Mouse (Mus musculus) forebrain, embryonic 12.5 days (tissue): ENCODE results near the gene Plekha7. TPM values are rescaled to one million over a fixed set of nuclear protein-coding genes. Genes with fewer than 3 reads are reported as not detected.

Experiments
- ATAC-seq: fragments of 200-750 bp; cut with Nextera tagmentation; 2 replicates; pipeline ENCODE4 v1.8.0; 2017; ENCODE audit warnings: moderate TSS enrichment; ENCODE audit not compliant: low FRiP score
- H3K27ac ChIP-seq: fragments of 300-500 bp; sonication (generic); 2 replicates; pipeline ENCODE4 v1.5.1; 2016; ENCODE audit warnings: mild to moderate bottlenecking
- H3K27me3 ChIP-seq: fragments of 300-500 bp; sonication (generic); 2 replicates; pipeline ENCODE4 v1.6.1; 2016; ENCODE audit warnings: mild to moderate bottlenecking
- H3K36me3 ChIP-seq: fragments of 300-500 bp; sonication (generic); replicated peaks from 2 replicates; pipeline ENCODE4 v1.6.1; 2016; ENCODE audit warnings: mild to moderate bottlenecking
- H3K4me1 ChIP-seq: fragments of 300-500 bp; sonication (generic); 2 replicates; pipeline ENCODE4 v1.6.1; 2016
- H3K4me2 ChIP-seq: fragments of 300-500 bp; sonication (generic); 2 replicates; pipeline ENCODE4 v1.6.1; 2016; ENCODE audit warnings: mild to moderate bottlenecking, moderate library complexity
- H3K4me3 ChIP-seq: fragments of 300-500 bp; sonication (generic); replicated peaks from 2 replicates; pipeline ENCODE4 v1.5.1; 2016; ENCODE audit warnings: mild to moderate bottlenecking
- H3K9ac ChIP-seq: fragments of 300-500 bp; sonication (generic); 2 replicates; pipeline ENCODE4 v1.6.1; 2016; ENCODE audit warnings: mild to moderate bottlenecking
- H3K9me3 ChIP-seq: fragments of 300-500 bp; sonication (generic); 2 replicates; pipeline ENCODE4 v1.6.1; 2016
- WGBS: fragments of 180-500 bp; shearing (Covaris S2); methylation state at CpG from one replicate; pipeline ENCODE4 v1.1.7; 2016; 5-methylcytosine and 5-hydroxymethylcytosine counted together
- polyA plus RNA-seq: library from polyadenylated mRNA; unstranded; fragments of >200 nt; fragmentation: Nextera tagmentation; extraction: Ambion mirVana; gene quantifications from 2 replicates; pipeline ENCODE4 v1.2.1, GENCODE M21; 2016

Plekha7 gene
- polyA plus RNA-seq, 1 experiment from 2014 or later = 20.8 TPM

DNA sequence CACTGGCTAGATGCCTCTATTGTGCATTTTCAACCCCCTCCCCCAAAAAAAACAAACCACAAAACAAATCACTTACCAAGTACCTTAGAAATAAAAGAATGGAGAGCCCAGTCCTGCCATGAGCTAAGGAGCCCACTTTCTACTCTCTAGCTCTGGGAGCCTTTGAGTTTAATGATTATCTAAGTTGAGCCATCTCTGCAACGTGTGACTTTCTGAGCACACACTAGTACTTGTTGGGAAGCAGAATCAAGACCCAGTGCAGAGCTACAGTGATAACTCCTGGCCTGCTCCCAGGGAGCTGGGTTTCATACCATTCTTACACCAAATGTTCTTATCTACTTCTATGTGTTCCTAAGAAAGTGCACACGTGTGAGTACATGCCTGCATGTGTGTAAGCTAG lies 102.7 kb downstream of the Plekha7 start:
- H3K27me3 ChIP-seq = peaks cover 3% of the 10 kb centered on the region; the same call in 1 of the 2 replicates
- H3K4me3 ChIP-seq = no peak overlapping the region
- no peaks in the 10 kb centered on the region for H3K36me3 ChIP-seq
- no peak for ATAC-seq
- H3K4me1 ChIP-seq = peaks cover 20% of the 10 kb centered on the region
- no peak overlapping the region for H3K9ac ChIP-seq
- H3K4me2 ChIP-seq = no peak overlapping the region
- no peak overlapping the region for H3K27ac ChIP-seq
- H3K9me3 ChIP-seq = no peaks in the 10 kb centered on the region
- WGBS = 84% methylated on average over 2 of the region's 2 CpGs

DNA sequence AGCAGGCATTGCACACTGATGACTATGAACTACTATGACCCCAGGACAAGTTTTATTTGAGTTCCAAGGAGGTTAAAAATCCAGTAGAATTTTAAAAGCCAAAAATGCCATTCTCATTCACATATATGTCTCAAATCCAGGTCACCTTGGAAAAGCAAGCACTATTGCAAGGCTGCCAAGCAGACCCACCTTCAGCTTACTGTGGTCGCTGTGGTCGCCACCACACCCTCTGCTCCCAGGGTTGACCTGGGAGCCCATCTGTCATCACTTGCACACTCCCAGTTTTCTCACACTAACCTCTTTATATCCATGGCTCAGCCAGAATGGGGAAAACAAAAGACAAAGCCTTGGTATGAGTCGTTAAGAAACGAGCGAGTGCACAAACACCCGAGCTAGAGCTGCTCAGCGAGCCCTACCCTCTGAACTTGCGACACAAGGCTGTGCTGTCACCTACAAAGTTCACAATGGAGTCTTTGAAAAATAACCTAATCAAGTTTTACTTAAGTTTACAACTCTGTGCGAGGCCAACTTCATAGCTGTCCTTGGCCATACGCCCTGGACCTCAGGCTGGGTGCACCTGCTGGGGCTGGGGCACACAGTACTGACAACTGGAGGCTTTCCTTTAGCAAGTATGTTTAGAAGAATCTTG lies 106.0 kb downstream of the Plekha7 start:
- Histone ChIP-seq H3K27ac (no peak overlapping the region), H3K27me3 (no peaks in the 10 kb centered on the region), H3K4me2 (no peak overlapping the region), H3K9ac (no peak overlapping the region), H3K4me1 (peaks cover 20% of the 10 kb centered on the region), H3K36me3 (no peaks in the 10 kb centered on the region), H3K4me3 (no peak overlapping the region), H3K9me3 (no peaks in the 10 kb centered on the region)
- no peak for ATAC-seq
- WGBS = 48% methylated on average over 10 of the region's 10 CpGs

DNA sequence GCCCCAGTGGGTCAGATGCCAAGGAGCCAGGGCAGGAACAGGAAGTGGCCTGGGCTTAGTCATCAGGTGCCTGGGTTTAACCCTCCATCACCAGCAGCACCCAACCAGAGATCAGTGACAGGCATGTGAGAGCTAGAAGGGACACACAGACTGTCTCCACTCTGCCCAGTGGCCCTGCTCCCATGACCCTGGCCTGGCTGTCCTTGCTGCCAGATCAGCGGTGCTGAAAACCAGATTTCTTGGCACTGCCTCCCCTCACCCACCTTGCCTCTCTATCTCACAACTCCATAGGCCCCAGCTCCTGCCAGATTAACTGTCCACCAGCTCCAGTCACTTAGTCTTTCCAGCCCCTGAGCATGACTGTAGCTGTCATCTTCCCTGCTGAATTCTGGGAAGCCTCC lies 107.2 kb downstream of the Plekha7 start:
- H3K4me3 ChIP-seq = no peak overlapping the region
- ATAC-seq = no peak
- H3K9ac ChIP-seq = 0 out of 2 replicates have a peak overlapping the region, but pooled peaks have one; percentile 12
- no peaks in the 10 kb centered on the region for H3K9me3 ChIP-seq
- H3K4me1 ChIP-seq = peaks cover 29% of the 10 kb centered on the region
- H3K4me2 ChIP-seq = no peak overlapping the region
- no peaks in the 10 kb centered on the region for H3K27me3 ChIP-seq
- no peaks in the 10 kb centered on the region for H3K36me3 ChIP-seq
- no peak overlapping the region for H3K27ac ChIP-seq
- WGBS = 85% methylated on average over 1 of the region's 1 CpGs

DNA sequence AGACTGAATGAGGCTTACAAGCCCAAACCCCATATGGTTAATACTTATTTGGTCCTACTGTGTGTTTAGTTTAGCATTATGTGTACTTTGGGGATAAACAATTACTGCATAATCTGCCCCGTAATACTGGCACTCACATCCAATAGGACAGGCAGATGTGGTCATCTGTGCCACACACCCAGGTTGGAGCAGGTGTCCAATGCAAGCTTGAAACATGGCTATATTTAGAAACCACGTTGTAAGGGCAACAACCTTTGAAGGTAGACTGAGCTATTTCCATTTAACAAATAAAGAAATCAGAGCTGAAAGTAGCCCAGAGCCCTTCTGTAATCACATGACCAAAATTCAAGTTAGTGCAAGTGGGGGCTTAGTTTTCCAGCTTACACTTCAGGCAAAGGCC lies 107.6 kb downstream of the Plekha7 start:
- Histone ChIP-seq H3K9ac (no peak overlapping the region), H3K4me3 (no peak overlapping the region), H3K4me2 (no peak overlapping the region), H3K9me3 (no peaks in the 10 kb centered on the region), H3K4me1 (peaks cover 29% of the 10 kb centered on the region), H3K27ac (no peak overlapping the region), H3K27me3 (no peaks in the 10 kb centered on the region), H3K36me3 (no peaks in the 10 kb centered on the region)
- no peak for ATAC-seq
- WGBS = 84% methylated on average over 2 of the region's 2 CpGs

DNA sequence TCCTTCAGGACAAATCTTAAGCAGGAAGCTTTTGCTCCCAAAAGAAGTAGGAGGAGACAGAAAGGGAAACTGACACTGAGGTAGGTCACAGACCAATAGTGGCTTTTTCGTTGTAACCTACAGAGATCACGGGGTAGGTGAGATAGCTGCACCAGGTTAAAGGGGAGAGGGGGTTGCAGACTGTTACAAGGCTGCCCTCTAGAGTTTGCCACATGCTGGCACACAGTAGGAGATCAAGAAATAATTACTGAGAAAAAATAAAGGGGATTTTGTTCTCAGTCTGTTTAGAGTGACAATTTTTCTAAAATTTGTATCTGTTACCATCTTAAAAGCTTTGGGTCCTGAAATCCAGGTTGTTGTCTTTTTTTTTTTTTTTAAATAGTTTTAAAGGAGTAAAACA lies 109.3 kb downstream of the Plekha7 start:
- H3K4me2 ChIP-seq = no peak overlapping the region
- H3K4me1 ChIP-seq = peaks cover 29% of the 10 kb centered on the region
- H3K9me3 ChIP-seq = no peaks in the 10 kb centered on the region
- 42% methylated on average over 2 of the region's 2 CpGs for WGBS
- no peaks in the 10 kb centered on the region for H3K27me3 ChIP-seq
- H3K36me3 ChIP-seq = no peaks in the 10 kb centered on the region
- H3K27ac ChIP-seq = no peak overlapping the region
- no peak overlapping the region for H3K9ac ChIP-seq
- H3K4me3 ChIP-seq = no peak overlapping the region
- ATAC-seq = no peak

DNA sequence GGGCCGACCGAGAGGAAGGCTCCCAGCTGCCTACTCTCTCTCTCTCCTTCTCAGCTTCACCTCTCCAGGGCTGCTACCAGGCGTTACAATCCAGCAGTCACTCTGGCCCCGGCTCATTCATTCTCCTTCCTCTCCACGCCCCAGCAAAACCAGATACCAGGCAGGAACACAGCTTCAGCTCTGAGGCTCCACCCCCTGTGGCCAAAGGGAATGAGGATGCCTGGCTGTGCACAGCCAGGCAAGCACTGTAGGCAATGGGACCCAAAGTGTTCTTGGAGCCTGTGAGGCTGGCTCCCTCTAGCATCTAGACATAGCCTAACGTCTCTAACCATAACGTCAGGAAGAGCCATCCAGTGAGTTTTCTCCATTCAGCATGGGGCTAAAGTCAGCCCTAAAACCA lies 109.8 kb downstream of the Plekha7 start:
- H3K27me3 ChIP-seq = no peaks in the 10 kb centered on the region
- H3K27ac ChIP-seq = no peak overlapping the region
- ATAC-seq = no peak
- WGBS = 32% methylated on average over 7 of the region's 7 CpGs
- no peak overlapping the region for H3K4me2 ChIP-seq
- no peaks in the 10 kb centered on the region for H3K9me3 ChIP-seq
- no peaks in the 10 kb centered on the region for H3K36me3 ChIP-seq
- H3K4me3 ChIP-seq = no peak overlapping the region
- peaks cover 29% of the 10 kb centered on the region for H3K4me1 ChIP-seq
- H3K9ac ChIP-seq = no peak overlapping the region

DNA sequence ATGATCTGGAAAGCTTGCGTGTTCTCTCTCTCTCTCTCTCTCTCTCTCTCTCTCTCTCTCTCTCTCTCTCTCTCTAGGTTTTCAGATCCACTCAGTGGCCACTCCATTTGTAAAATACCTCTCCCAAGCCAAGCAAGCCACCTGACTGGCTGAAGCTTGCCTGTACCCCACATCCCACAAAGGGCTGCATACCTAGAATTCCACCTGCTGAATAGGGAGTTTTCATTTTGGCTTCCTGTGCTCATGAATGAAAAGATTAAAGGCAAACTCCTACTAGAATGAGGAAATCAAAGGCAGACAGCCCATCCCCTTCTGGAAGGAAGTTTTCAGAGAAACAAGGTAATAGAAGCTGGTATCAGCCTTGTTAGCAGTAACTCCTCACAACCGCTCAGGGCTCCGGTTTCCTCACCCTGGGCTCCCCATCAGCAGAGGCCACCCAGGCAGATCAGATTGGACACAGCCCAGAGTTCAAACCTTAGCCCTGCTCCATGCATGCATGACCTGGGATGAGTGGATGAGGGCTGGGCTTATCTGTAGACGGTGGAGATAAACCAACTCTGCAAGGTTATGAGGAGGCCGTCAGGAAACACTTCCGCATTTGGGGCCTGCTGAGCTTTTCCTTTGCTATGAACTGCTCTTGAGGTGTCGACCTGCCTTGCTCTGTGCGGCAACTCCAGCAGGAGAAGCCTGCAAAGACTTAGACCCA lies 111.0 kb downstream of the Plekha7 start:
- Histone ChIP-seq H3K9me3 (no peaks in the 10 kb centered on the region), H3K27ac (no peak overlapping the region), H3K4me1 (peaks cover 28% of the 10 kb centered on the region), H3K36me3 (no peaks in the 10 kb centered on the region), H3K9ac (no peak overlapping the region), H3K27me3 (no peaks in the 10 kb centered on the region), H3K4me2 (no peak overlapping the region), H3K4me3 (no peak overlapping the region)
- 57% methylated on average over 7 of the region's 8 CpGs for WGBS
- no peak for ATAC-seq

DNA sequence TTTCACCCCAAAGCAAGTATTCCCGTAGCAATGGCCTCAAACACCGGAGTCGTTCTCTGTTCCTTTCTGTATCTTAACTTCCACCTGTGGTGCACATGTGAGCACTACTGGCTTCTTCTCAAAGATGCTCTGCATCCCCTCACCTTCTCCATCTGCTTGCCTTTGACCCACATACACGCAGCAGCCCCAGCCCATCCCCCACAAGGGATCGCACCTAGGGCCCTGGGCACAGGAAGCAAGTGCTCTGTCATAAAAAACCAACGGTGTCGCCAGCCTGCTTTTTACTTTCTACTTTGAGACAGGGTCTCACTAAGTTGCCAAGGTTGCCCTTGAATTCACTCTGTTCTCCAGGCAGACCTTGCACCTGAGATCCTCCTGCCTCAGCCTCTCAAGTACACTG lies 113.2 kb downstream of the Plekha7 start:
- no peaks in the 10 kb centered on the region for H3K9me3 ChIP-seq
- no peak overlapping the region for H3K4me2 ChIP-seq
- no peak overlapping the region for H3K9ac ChIP-seq
- 87% methylated on average over 7 of the region's 7 CpGs for WGBS
- ATAC-seq = no peak
- H3K36me3 ChIP-seq = no peaks in the 10 kb centered on the region
- no peaks in the 10 kb centered on the region for H3K27me3 ChIP-seq
- peaks cover 46% of the 10 kb centered on the region for H3K4me1 ChIP-seq
- no peak overlapping the region for H3K27ac ChIP-seq
- no peak overlapping the region for H3K4me3 ChIP-seq

DNA sequence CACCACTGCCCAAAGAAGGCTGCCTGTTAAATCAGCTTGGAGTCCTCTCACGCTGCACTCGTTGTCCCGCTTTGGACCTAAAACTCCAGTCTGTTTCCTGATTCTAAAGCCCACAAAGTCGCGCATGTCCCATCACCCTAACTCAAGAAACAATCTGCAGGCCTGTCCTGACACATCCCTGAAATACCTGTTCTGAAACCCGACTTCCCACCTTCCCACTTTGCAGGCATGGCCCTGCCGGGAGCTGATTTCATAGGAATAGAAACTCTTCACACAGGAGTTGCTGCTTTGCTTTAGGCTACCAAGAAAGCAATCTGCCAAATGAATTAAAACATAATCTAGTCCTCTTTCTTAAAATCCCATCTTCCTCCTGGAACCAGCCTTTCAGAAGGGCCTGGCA lies 115.2 kb downstream of the Plekha7 start:
- Histone ChIP-seq H3K36me3 (0 out of 2 replicates have a peak, but pooled peaks cover 2% of the 10 kb centered on the region), H3K9ac (no peak overlapping the region), H3K9me3 (no peaks in the 10 kb centered on the region), H3K27me3 (no peaks in the 10 kb centered on the region), H3K4me3 (no peak overlapping the region), H3K4me1 (peaks cover 46% of the 10 kb centered on the region), H3K27ac (no peak overlapping the region), H3K4me2 (no peak overlapping the region)
- no peak for ATAC-seq
- 89% methylated on average over 7 of the region's 7 CpGs for WGBS

DNA sequence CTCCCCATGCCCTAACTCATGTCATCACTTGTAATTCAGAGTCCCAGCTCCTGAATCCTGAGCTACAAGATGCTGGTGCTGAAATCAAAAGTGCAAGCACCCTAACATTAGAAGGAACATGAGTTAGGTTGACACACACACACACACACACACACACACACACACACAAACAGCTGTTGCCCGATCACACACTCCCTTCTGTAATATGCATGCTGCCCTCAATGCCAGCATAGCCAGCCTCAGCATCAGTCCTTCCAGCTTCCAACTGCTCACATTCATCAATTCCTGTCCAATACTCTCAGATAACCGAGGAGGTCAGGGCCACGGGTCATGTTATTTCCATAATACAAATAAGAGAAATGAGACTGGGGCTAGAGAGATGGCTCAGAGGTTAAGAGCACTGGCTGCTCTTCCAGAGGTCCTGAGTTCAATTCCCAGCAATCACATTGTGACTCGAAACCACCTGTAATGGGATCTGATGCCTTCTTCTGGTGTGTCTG lies 116.0 kb downstream of the Plekha7 start:
- 79% methylated on average over 4 of the region's 4 CpGs for WGBS
- H3K27ac ChIP-seq = peak overlapping the region; percentile 8; the same call in 1 of the 2 replicates

DNA sequence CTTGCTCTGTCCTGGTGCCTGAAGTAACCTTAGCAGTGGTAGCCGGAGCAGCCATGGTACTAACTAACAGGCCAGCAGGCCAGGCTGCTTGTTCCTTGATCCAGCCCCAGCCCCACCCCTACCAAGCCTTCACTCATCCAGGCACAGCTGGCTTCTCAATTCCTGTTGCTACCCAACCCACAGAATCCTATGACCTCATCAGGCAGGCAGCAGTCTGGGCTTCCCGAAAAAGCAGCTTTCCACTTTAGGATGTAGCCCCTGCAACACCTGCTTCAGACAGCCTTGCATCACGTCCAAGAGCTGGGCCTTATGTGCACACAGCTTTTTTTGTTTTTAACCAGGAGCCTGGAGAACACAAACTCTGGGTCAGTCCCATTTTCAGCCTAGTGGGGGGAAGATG lies 117.0 kb downstream of the Plekha7 start:
- peaks cover 40% of the 10 kb centered on the region for H3K4me1 ChIP-seq
- peak overlapping the region; percentile 33 for H3K27ac ChIP-seq
- H3K27me3 ChIP-seq = no peaks in the 10 kb centered on the region
- H3K36me3 ChIP-seq = 0 out of 2 replicates have a peak, but pooled peaks cover 5% of the 10 kb centered on the region
- WGBS = 9% methylated on average over 3 of the region's 3 CpGs
- H3K9ac ChIP-seq = 0 out of 2 replicates have a peak overlapping the region, but pooled peaks have one; percentile 0
- ATAC-seq = peak; percentile 69
- no peak overlapping the region for H3K4me3 ChIP-seq
- H3K9me3 ChIP-seq = no peaks in the 10 kb centered on the region
- no peak overlapping the region for H3K4me2 ChIP-seq

More for the DNA sequence above, 116.0 kb downstream of the Plekha7 start:
- H3K36me3 ChIP-seq = 0 out of 2 replicates have a peak, but pooled peaks cover 5% of the 10 kb centered on the region
- no peaks in the 10 kb centered on the region for H3K9me3 ChIP-seq
- H3K9ac ChIP-seq = no peak overlapping the region
- ATAC-seq = no peak
- H3K27me3 ChIP-seq = no peaks in the 10 kb centered on the region
- H3K4me3 ChIP-seq = no peak overlapping the region
- H3K4me1 ChIP-seq = peaks cover 40% of the 10 kb centered on the region
- no peak overlapping the region for H3K4me2 ChIP-seq

DNA sequence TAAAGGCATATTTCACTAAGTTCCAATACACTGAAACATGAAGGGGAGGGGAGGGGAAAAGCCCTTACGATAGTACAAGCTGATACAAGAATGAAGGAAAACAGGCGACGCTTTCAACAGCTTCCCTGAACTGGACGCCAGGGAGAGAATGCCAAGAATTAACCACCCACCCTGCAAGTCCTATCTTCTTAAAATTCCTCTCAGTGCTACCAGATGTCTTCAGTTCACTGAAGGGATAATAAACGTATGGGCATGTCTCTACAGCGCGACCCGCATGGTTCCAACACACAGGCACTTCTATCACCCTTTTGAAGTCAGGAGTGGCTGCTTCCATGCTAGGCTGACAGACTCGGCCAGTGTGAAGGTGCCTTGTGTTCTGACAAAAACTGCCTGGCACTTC lies 118.5 kb downstream of the Plekha7 start:
- ATAC-seq = no peak
- Histone ChIP-seq H3K27ac (0 out of 2 replicates have a peak overlapping the region, but pooled peaks have one; percentile 46), H3K9me3 (no peaks in the 10 kb centered on the region), H3K4me2 (0 out of 2 replicates have a peak overlapping the region, but pooled peaks have one; percentile 2), H3K27me3 (no peaks in the 10 kb centered on the region), H3K9ac (no peak overlapping the region), H3K4me3 (no peak overlapping the region), H3K4me1 (peaks cover 54% of the 10 kb centered on the region), H3K36me3 (0 out of 2 replicates have a peak, but pooled peaks cover 5% of the 10 kb centered on the region)
- WGBS = 49% methylated on average over 9 of the region's 9 CpGs
